Mouse (Mus musculus): Measurements from ENCODE around the gene Pdcd2l.

The Pdcd2l gene

GRCm38 (mm10) chr7:34196132-34197128 is at the start of gene Pdcd2l:
TSS of gene Pdcd2l (minus strand) at chr7:34196661.
- DNase-seq (ENCODE audit: low read depth), result peak; percentile 93

GRCm38 (mm10) chr7:34242176-34242575 is 45.7 kb upstream of the Pdcd2l start:
- DNase-seq (ENCODE audit: low read depth), result no peak

- DNase-seq (ENCODE audit: low read depth), result no peak
Observed at GRCm38 (mm10) chr7:34238086-34238485, 41.6 kb upstream of the Pdcd2l start.

GRCm38 (mm10) chr7:34235602-34236001 is 39.1 kb upstream of the Pdcd2l start:
- no peak for DNase-seq (ENCODE audit: low read depth)

GRCm38 (mm10) chr7:34234610-34235561 is 38.4 kb upstream of the Pdcd2l start:
- DNase-seq (ENCODE audit: low read depth), result peak; percentile 55

- DNase-seq (ENCODE audit: low read depth), result peak; percentile 100
Observed at GRCm38 (mm10) chr7:34233909-34234609, 37.6 kb upstream of the Pdcd2l start.

- no peak for DNase-seq (ENCODE audit: low read depth)
Observed at GRCm38 (mm10) chr7:34232785-34233725, 36.6 kb upstream of the Pdcd2l start.

GRCm38 (mm10) chr7:34230116-34230515 is 33.7 kb upstream of the Pdcd2l start, which contains the start of gene Gpi1:
TSS of gene Gpi1 (minus strand) at chr7:34230336.
- peak; percentile 92 for DNase-seq (ENCODE audit: low read depth)

- peak; percentile 67 for DNase-seq (ENCODE audit: low read depth)
Observed at GRCm38 (mm10) chr7:34229691-34230111, 33.2 kb upstream of the Pdcd2l start.

- DNase-seq (ENCODE audit: low read depth), result no peak
Observed at GRCm38 (mm10) chr7:34229153-34229552, 32.7 kb upstream of the Pdcd2l start.

- peak; percentile 70 for DNase-seq (ENCODE audit: low read depth)
Observed at GRCm38 (mm10) chr7:34228641-34229040, 32.2 kb upstream of the Pdcd2l start.

- no peak for DNase-seq (ENCODE audit: low read depth)
Observed at GRCm38 (mm10) chr7:34226846-34227245, 30.4 kb upstream of the Pdcd2l start.

- DNase-seq (ENCODE audit: low read depth), result no peak
Observed at GRCm38 (mm10) chr7:34226086-34226485, 29.6 kb upstream of the Pdcd2l start.

- DNase-seq (ENCODE audit: low read depth), result no peak
Observed at GRCm38 (mm10) chr7:34224308-34224707, 27.8 kb upstream of the Pdcd2l start.

- no peak for DNase-seq (ENCODE audit: low read depth)
Observed at GRCm38 (mm10) chr7:34222340-34222739, 25.9 kb upstream of the Pdcd2l start.

- no peak for DNase-seq (ENCODE audit: low read depth)
Observed at GRCm38 (mm10) chr7:34221594-34222250, 25.3 kb upstream of the Pdcd2l start.

- no peak for DNase-seq (ENCODE audit: low read depth)
Observed at GRCm38 (mm10) chr7:34218496-34218895, 22.0 kb upstream of the Pdcd2l start.

- DNase-seq (ENCODE audit: low read depth), result no peak
Observed at GRCm38 (mm10) chr7:34216474-34216873, 20.0 kb upstream of the Pdcd2l start.

GRCm38 (mm10) chr7:34215481-34215880 is 19.0 kb upstream of the Pdcd2l start:
- no peak for DNase-seq (ENCODE audit: low read depth)

- no peak for DNase-seq (ENCODE audit: low read depth)
Observed at GRCm38 (mm10) chr7:34214644-34215043, 18.2 kb upstream of the Pdcd2l start.
